Mouse (Mus musculus) lung, embryonic 14.5 days (tissue): ENCODE measurements around the gene Kcnn3. TPM values are rescaled to one million over a fixed set of nuclear protein-coding genes. Genes with fewer than 3 reads are reported as not detected.

Experiments used
- ATAC-seq: fragments of 200-750 bp; cut with Nextera tagmentation; 2 replicates; pipeline ENCODE4 v1.8.0; 2017; ENCODE audit warnings: mild to moderate bottlenecking, moderate TSS enrichment, moderate library complexity; ENCODE audit not compliant: insufficient read depth
- DNase-seq: peaks from one replicate; pipeline ENCODE4 v3.0.0-alpha.2; 2015
- H3K27ac ChIP-seq: fragments of 300-500 bp; sonication (generic); 2 replicates; pipeline ENCODE4 v1.5.1; 2014; ENCODE audit warnings: low read depth, mild to moderate bottlenecking, moderate library complexity
- H3K27me3 ChIP-seq: fragments of 300-500 bp; sonication (generic); 2 replicates; pipeline ENCODE4 v1.6.1; 2014; ENCODE audit warnings: low read length, control low read depth; ENCODE audit not compliant: insufficient read depth
- H3K36me3 ChIP-seq: fragments of 300-500 bp; sonication (generic); 2 replicates; pipeline ENCODE4 v1.6.1; 2014; ENCODE audit warnings: control low read depth; ENCODE audit not compliant: insufficient read depth
- H3K4me1 ChIP-seq: fragments of 300-500 bp; sonication (generic); 2 replicates; pipeline ENCODE4 v1.6.1; 2014; ENCODE audit warnings: antibody characterized with exemption, control low read depth; ENCODE audit not compliant: insufficient read depth
- H3K4me2 ChIP-seq: fragments of 300-500 bp; sonication (generic); 2 replicates; pipeline ENCODE4 v1.6.1; 2014; ENCODE audit warnings: mild to moderate bottlenecking
- H3K4me3 ChIP-seq: fragments of 300-500 bp; sonication (generic); 2 replicates; pipeline ENCODE4 v1.5.1; 2014; ENCODE audit warnings: low read depth, low read length
- H3K9ac ChIP-seq: fragments of 300-500 bp; sonication (generic); 2 replicates; pipeline ENCODE4 v1.6.1; 2014
- H3K9me3 ChIP-seq: fragments of 300-500 bp; sonication (generic); 2 replicates; pipeline ENCODE4 v1.6.1; 2016; ENCODE audit warnings: low read depth, low read length, control low read depth
- CTCF ChIP-seq: IDR thresholded peaks from 2 replicates; pipeline ENCODE4 v1.5.1; 2016; ENCODE audit warnings: antibody characterized with exemption, low read depth
- WGBS: fragments of 180-500 bp; shearing (Covaris S2); extraction: QIAGEN DNeasy Blood & Tissue Kit; methylation state at CpG from one replicate; pipeline ENCODE4 v1.1.7; 2014; 5-methylcytosine and 5-hydroxymethylcytosine counted together
- polyA plus RNA-seq: library from polyadenylated mRNA; unstranded; fragments of >200 nt; fragmentation: Nextera tagmentation; extraction: Ambion mirVana; gene quantifications from 2 replicates; pipeline ENCODE4 v1.2.1, GENCODE M21; 2014

Kcnn3 gene
- 1.0 TPM in 2 replicates for polyA plus RNA-seq

DNA sequence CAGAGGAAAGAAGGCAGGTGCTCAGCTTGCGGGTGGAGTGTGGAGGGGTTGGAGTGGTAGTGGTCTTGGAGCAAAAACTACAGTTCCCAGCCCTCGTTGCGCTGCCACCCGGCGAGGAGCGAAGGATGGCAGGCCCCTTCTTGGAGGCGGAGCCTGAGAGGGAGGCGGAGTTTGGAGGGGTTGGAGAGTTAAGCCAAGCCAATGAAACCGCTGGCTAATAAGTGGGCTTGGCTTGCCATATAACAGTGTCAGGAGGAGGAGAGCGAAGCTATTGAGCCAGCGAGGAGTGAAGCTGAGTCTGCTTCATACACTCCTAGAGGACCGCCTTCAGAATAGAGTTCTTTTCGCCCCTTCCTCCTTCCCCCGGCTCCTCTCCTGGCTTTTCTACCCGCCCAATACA is at the start of gene Kcnn3:
Gene Kcnn3 (plus strand): TSS at position 271 of the 400 bp plus-strand sequence.
- ATAC-seq (peak; percentile 91), DNase-seq (peak; percentile 96)
- peaks cover 24% of the 10 kb centered on the region for H3K4me1 ChIP-seq
- H3K9ac ChIP-seq, result peak within 1 kb of the TSS; percentile 43
- H3K4me2 ChIP-seq, result peak within 1 kb of the TSS; percentile 93
- no peaks in the 10 kb centered on the region for H3K36me3 ChIP-seq
- WGBS, result 2% methylated on average over 15 of the region's 15 CpGs
- H3K4me3 ChIP-seq, result peak within 1 kb of the TSS; percentile 40
- peaks cover 7% of the 10 kb centered on the region; the same call in 1 of the 2 replicates for H3K9me3 ChIP-seq
- H3K27ac ChIP-seq, result no peak within 1 kb of the TSS; the same call in 1 of the 2 replicates
- no peak for TF ChIP-seq CTCF
- H3K27me3 ChIP-seq, result peaks cover 28% of the 10 kb centered on the region; the same call in 1 of the 2 replicates

- DNase-seq (no peak), ATAC-seq (no peak)
- Histone ChIP-seq H3K9ac (no peak overlapping the region), H3K27ac (no peak overlapping the region), H3K4me3 (no peak overlapping the region), H3K4me2 (no peak overlapping the region), H3K9me3 (no peaks in the 10 kb centered on the region), H3K27me3 (no peaks in the 10 kb centered on the region), H3K36me3 (peaks cover 13% of the 10 kb centered on the region; the same call in 1 of the 2 replicates), H3K4me1 (no peaks in the 10 kb centered on the region)
- WGBS, result 64% methylated on average over 7 of the region's 7 CpGs
- TF ChIP-seq CTCF, result no peak
Measured at GRCm38 (mm10) chr3:89472280-89472679, 47.7 kb upstream of the Kcnn3 start.

DNA sequence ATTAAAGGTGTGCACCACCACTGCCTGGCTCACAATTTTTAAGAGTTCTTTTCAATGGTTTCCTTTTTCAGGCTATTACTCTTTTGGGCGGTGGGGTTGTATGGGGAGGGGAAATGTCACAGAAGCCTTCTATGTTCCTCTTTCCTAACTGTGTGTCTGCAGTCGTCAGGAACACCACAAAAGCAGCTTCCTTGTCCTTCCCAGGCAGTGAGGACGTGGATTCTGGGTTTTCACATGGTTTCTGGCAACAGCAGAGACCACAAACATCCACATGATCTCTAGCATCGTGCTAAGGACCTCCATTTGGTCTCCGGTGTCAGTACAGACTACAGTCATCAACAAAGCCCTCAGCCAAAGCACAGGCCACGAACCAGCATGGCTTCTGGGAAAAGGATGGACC is 46.1 kb upstream of the Kcnn3 start:
- Histone ChIP-seq H3K9me3 (no peaks in the 10 kb centered on the region), H3K4me2 (no peak overlapping the region), H3K9ac (no peak overlapping the region), H3K27me3 (no peaks in the 10 kb centered on the region), H3K36me3 (peaks cover 9% of the 10 kb centered on the region; the same call in 1 of the 2 replicates), H3K4me1 (no peaks in the 10 kb centered on the region), H3K4me3 (no peak overlapping the region), H3K27ac (no peak overlapping the region)
- DNase-seq, result no peak
- TF ChIP-seq CTCF, result no peak
- ATAC-seq, result no peak
- WGBS, result 69% methylated on average over 6 of the region's 6 CpGs

- Histone ChIP-seq H3K27ac (no peak overlapping the region), H3K4me1 (no peaks in the 10 kb centered on the region), H3K27me3 (no peaks in the 10 kb centered on the region), H3K4me2 (no peak overlapping the region), H3K36me3 (no peaks in the 10 kb centered on the region), H3K9me3 (no peaks in the 10 kb centered on the region), H3K9ac (no peak overlapping the region), H3K4me3 (no peak overlapping the region)
- DNase-seq (no peak), ATAC-seq (no peak)
- WGBS, result 70% methylated on average over 6 of the region's 6 CpGs
- no peak for TF ChIP-seq CTCF
Measured at GRCm38 (mm10) chr3:89479055-89479454, 40.9 kb upstream of the Kcnn3 start.

GRCm38 (mm10) chr3:89481488-89481887 is 38.5 kb upstream of the Kcnn3 start:
- peak; percentile 51 for DNase-seq
- 37% methylated on average over 2 of the region's 2 CpGs for WGBS
- 0 out of 2 replicates have a peak, but pooled peaks cover 3% of the 10 kb centered on the region for H3K4me1 ChIP-seq
- H3K9ac ChIP-seq, result no peak overlapping the region
- H3K36me3 ChIP-seq, result no peaks in the 10 kb centered on the region
- H3K9me3 ChIP-seq, result no peaks in the 10 kb centered on the region
- peak; percentile 65 for TF ChIP-seq CTCF
- H3K4me2 ChIP-seq, result no peak overlapping the region
- H3K27me3 ChIP-seq, result no peaks in the 10 kb centered on the region
- no peak overlapping the region for H3K4me3 ChIP-seq
- no peak overlapping the region for H3K27ac ChIP-seq
- no peak for ATAC-seq

- Histone ChIP-seq H3K9me3 (no peaks in the 10 kb centered on the region), H3K36me3 (no peaks in the 10 kb centered on the region), H3K27ac (no peak overlapping the region), H3K27me3 (no peaks in the 10 kb centered on the region), H3K4me3 (no peak overlapping the region), H3K4me2 (no peak overlapping the region), H3K9ac (no peak overlapping the region), H3K4me1 (0 out of 2 replicates have a peak, but pooled peaks cover 3% of the 10 kb centered on the region)
- no peak for TF ChIP-seq CTCF
- DNase-seq (no peak), ATAC-seq (no peak)
- 82% methylated on average over 5 of the region's 5 CpGs for WGBS
Measured at GRCm38 (mm10) chr3:89482249-89482648, 37.7 kb upstream of the Kcnn3 start.

DNA sequence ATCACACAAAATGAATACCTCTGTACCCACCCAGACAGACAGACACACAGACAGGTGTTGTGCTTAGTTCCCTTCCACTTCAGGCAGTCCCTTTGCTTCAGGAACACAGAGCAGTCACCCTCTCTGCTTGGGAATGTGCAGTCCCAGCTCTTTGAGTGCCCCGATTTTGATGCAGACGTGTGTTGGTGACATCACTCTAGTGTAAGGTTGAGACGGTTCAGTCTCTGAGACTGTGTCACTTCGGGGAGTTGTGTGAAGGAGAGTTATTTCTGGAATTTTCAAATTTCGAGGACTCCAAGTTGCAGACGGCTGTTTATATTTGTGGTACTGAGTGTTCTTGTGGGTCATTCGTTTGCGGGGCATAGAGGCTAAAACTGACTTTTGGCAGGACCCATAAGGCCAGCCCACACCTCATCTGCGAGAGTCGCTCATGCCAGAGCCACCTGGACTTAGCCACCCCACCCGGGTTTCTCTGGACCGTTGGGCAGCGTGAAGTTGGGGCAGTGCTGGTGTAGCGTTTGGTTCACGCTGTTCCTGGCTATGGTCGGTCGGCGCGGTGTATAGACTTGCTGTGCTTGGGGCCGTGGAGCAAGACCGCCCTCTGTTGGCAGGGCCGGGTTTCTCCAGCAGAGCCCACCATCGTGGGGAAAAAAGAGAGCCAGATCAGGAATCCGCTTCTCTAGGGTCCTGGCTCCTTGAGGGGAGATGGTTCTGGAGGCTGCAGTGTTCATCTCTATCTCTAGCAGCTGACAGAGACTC is 35.0 kb upstream of the Kcnn3 start:
- Histone ChIP-seq H3K27ac (no peak overlapping the region), H3K4me1 (0 out of 2 replicates have a peak, but pooled peaks cover 3% of the 10 kb centered on the region), H3K4me3 (no peak overlapping the region), H3K4me2 (peak overlapping the region; percentile 50), H3K27me3 (no peaks in the 10 kb centered on the region), H3K9me3 (no peaks in the 10 kb centered on the region), H3K36me3 (no peaks in the 10 kb centered on the region), H3K9ac (0 out of 2 replicates have a peak overlapping the region, but pooled peaks have one; percentile 6)
- WGBS, result 13% methylated on average over 24 of the region's 24 CpGs
- peak; percentile 88 for DNase-seq
- ATAC-seq, result peak; percentile 90
- peak; percentile 98 for TF ChIP-seq CTCF
